Mouse (Mus musculus) liver, embryonic 16.5 days (tissue): ENCODE measurements around the gene Mroh8. TPM values are rescaled to one million over a fixed set of nuclear protein-coding genes. Genes with fewer than 3 reads are reported as not detected.
A peak's percentile ranks its signal among the peaks of the same experiment; 100 is the strongest.

ENCODE experiments used
- ATAC-seq: fragments of 200-750 bp; cut with Nextera tagmentation; 2 replicates; pipeline ENCODE4 v1.8.0; 2017; ENCODE audit warnings: low read depth, mild to moderate bottlenecking, moderate number of reproducible peaks, moderate library complexity
- H3K27ac ChIP-seq: fragments of 300-500 bp; sonication (generic); 2 replicates; pipeline ENCODE4 v1.5.1; 2014; ENCODE audit warnings: mild to moderate bottlenecking, low read length
- H3K27me3 ChIP-seq: fragments of 300-500 bp; sonication (generic); 2 replicates; pipeline ENCODE4 v1.6.1; 2014; ENCODE audit warnings: low read depth, low read length, mixed read lengths; ENCODE audit not compliant: control insufficient read depth, insufficient read depth
- H3K36me3 ChIP-seq: fragments of 300-500 bp; sonication (generic); 2 replicates; pipeline ENCODE4 v1.6.1; 2014; ENCODE audit warnings: mild to moderate bottlenecking; ENCODE audit not compliant: control insufficient read depth, insufficient read depth
- H3K4me1 ChIP-seq: fragments of 300-500 bp; sonication (generic); 2 replicates; pipeline ENCODE4 v1.6.1; 2014; ENCODE audit warnings: low read depth, low read length, mixed read lengths; ENCODE audit not compliant: control insufficient read depth
- H3K4me2 ChIP-seq: fragments of 300-500 bp; sonication (generic); 2 replicates; pipeline ENCODE4 v1.6.1; 2014; ENCODE audit warnings: low read depth, low read length, mixed read lengths
- H3K4me3 ChIP-seq: fragments of 300-500 bp; sonication (generic); 2 replicates; pipeline ENCODE4 v1.5.1; 2014; ENCODE audit warnings: low read depth, mild to moderate bottlenecking, low read length
- H3K9ac ChIP-seq: fragments of 300-500 bp; sonication (generic); 2 replicates; pipeline ENCODE4 v1.6.1; 2014; ENCODE audit warnings: low read depth, low read length
- H3K9me3 ChIP-seq: fragments of 300-500 bp; sonication (generic); replicated peaks from 2 replicates; pipeline ENCODE4 v1.6.1; 2016; ENCODE audit warnings: low read length; ENCODE audit not compliant: control insufficient read depth
- WGBS: fragments of 180-500 bp; shearing (Covaris S2); extraction: QIAGEN DNeasy Blood & Tissue Kit; methylation state at CpG from one replicate; pipeline ENCODE4 v1.1.7; 2014; ENCODE audit not compliant: insufficient replicate concordance; 5-methylcytosine and 5-hydroxymethylcytosine counted together
- polyA plus RNA-seq: library from polyadenylated mRNA; unstranded; fragments of >200 nt; fragmentation: Nextera tagmentation; extraction: Ambion mirVana; gene quantifications from 2 replicates; pipeline ENCODE4 v1.2.1, GENCODE M21; 2015

Gene Mroh8
- polyA plus RNA-seq, 1 experiment from 2014 or later, result 0.25 TPM

GRCm38 (mm10) chr2:157303096-157303495 is 23.7 kb upstream of the Mroh8 start:
- Histone ChIP-seq H3K36me3 (peaks cover 39% of the 10 kb centered on the region), H3K27ac (no peak overlapping the region), H3K4me2 (no peak overlapping the region), H3K27me3 (no peaks in the 10 kb centered on the region), H3K4me3 (no peak overlapping the region), H3K9me3 (no peaks in the 10 kb centered on the region), H3K4me1 (no peaks in the 10 kb centered on the region), H3K9ac (no peak overlapping the region)
- no peak for ATAC-seq
- WGBS, result 80% methylated on average over 9 of the region's 9 CpGs

GRCm38 (mm10) chr2:157300051-157300450 is 20.7 kb upstream of the Mroh8 start:
- H3K4me1 ChIP-seq, result no peaks in the 10 kb centered on the region
- H3K9ac ChIP-seq, result no peak overlapping the region
- no peak for ATAC-seq
- 88% methylated on average over 6 of the region's 6 CpGs for WGBS
- H3K36me3 ChIP-seq, result peaks cover 54% of the 10 kb centered on the region
- no peaks in the 10 kb centered on the region for H3K9me3 ChIP-seq
- no peak overlapping the region for H3K4me2 ChIP-seq
- H3K4me3 ChIP-seq, result no peak overlapping the region
- H3K27ac ChIP-seq, result no peak overlapping the region
- no peaks in the 10 kb centered on the region for H3K27me3 ChIP-seq

GRCm38 (mm10) chr2:157296105-157296689 is 16.8 kb upstream of the Mroh8 start:
- 69% methylated on average over 7 of the region's 7 CpGs for WGBS
- no peaks in the 10 kb centered on the region for H3K9me3 ChIP-seq
- no peak for ATAC-seq
- no peak overlapping the region for H3K9ac ChIP-seq
- no peak overlapping the region for H3K4me2 ChIP-seq
- no peak overlapping the region for H3K4me3 ChIP-seq
- H3K27ac ChIP-seq, result no peak overlapping the region
- H3K27me3 ChIP-seq, result no peaks in the 10 kb centered on the region
- no peaks in the 10 kb centered on the region for H3K4me1 ChIP-seq
- H3K36me3 ChIP-seq, result peaks cover 65% of the 10 kb centered on the region

GRCm38 (mm10) chr2:157292093-157292492 is 12.7 kb upstream of the Mroh8 start:
- no peak overlapping the region for H3K27ac ChIP-seq
- peaks cover 52% of the 10 kb centered on the region for H3K36me3 ChIP-seq
- no peak overlapping the region for H3K4me2 ChIP-seq
- H3K9me3 ChIP-seq, result no peaks in the 10 kb centered on the region
- H3K4me1 ChIP-seq, result peaks cover 9% of the 10 kb centered on the region
- no peaks in the 10 kb centered on the region for H3K27me3 ChIP-seq
- H3K4me3 ChIP-seq, result no peak overlapping the region
- 22% methylated on average over 2 of the region's 2 CpGs for WGBS
- no peak for ATAC-seq
- no peak overlapping the region for H3K9ac ChIP-seq

GRCm38 (mm10) chr2:157288996-157289395 is 9.6 kb upstream of the Mroh8 start:
- peaks cover 47% of the 10 kb centered on the region for H3K36me3 ChIP-seq
- 35% methylated on average over 5 of the region's 5 CpGs for WGBS

GRCm38 (mm10) chr2:157287542-157287941 is 8.2 kb upstream of the Mroh8 start:
- H3K4me1 ChIP-seq, result peaks cover 9% of the 10 kb centered on the region
- H3K36me3 ChIP-seq, result peaks cover 41% of the 10 kb centered on the region
- no peaks in the 10 kb centered on the region for H3K27me3 ChIP-seq
- H3K4me2 ChIP-seq, result no peak overlapping the region
- H3K9ac ChIP-seq, result no peak overlapping the region
- whole genome bisulfite sequencing, result 27% methylated on average over 3 of the region's 3 CpGs
- no peak overlapping the region for H3K4me3 ChIP-seq
- no peak for ATAC-seq
- H3K9me3 ChIP-seq, result no peaks in the 10 kb centered on the region
- H3K27ac ChIP-seq, result no peak overlapping the region

More at GRCm38 (mm10) chr2:157288996-157289395, 9.6 kb upstream of the Mroh8 start:
- Histone ChIP-seq H3K4me3 (no peak overlapping the region), H3K4me1 (peaks cover 9% of the 10 kb centered on the region), H3K9me3 (no peaks in the 10 kb centered on the region), H3K27me3 (no peaks in the 10 kb centered on the region), H3K4me2 (no peak overlapping the region), H3K9ac (no peak overlapping the region), H3K27ac (0 out of 2 replicates have a peak overlapping the region, but pooled peaks have one; percentile 26)
- ATAC-seq, result peak; percentile 75

- no peaks in the 10 kb centered on the region for H3K9me3 ChIP-seq
- 65% methylated on average over 6 of the region's 6 CpGs for WGBS
- no peak overlapping the region for H3K9ac ChIP-seq
- no peak overlapping the region for H3K4me3 ChIP-seq
- H3K27ac ChIP-seq, result no peak overlapping the region
- peaks cover 18% of the 10 kb centered on the region for H3K36me3 ChIP-seq
- peaks cover 11% of the 10 kb centered on the region for H3K4me1 ChIP-seq
- ATAC-seq, result no peak
- H3K4me2 ChIP-seq, result no peak overlapping the region
- no peaks in the 10 kb centered on the region for H3K27me3 ChIP-seq
Observed at GRCm38 (mm10) chr2:157283321-157283720, 4.0 kb upstream of the Mroh8 start.

GRCm38 (mm10) chr2:157278717-157279415 is 483 bp downstream of the Mroh8 start, which contains the start of gene Rpn2:
Gene Rpn2 (plus strand): TSS chr2:157279017.
- Histone ChIP-seq H3K9me3 (no peaks in the 10 kb centered on the region), H3K27me3 (no peaks in the 10 kb centered on the region), H3K27ac (peak within 1 kb of the TSS; percentile 89), H3K36me3 (peaks cover 7% of the 10 kb centered on the region; the same call in 1 of the 2 replicates), H3K4me1 (peaks cover 15% of the 10 kb centered on the region), H3K9ac (peak within 1 kb of the TSS; percentile 92), H3K4me2 (peak within 1 kb of the TSS; percentile 53), H3K4me3 (peak within 1 kb of the TSS; percentile 92)
- peak; percentile 99 for ATAC-seq
- WGBS, result under 1% methylated on average over 58 of the region's 64 CpGs

- H3K4me3 ChIP-seq, result no peak overlapping the region
- no peak for ATAC-seq
- H3K27ac ChIP-seq, result no peak overlapping the region
- WGBS, result 53% methylated on average over 6 of the region's 6 CpGs
- no peaks in the 10 kb centered on the region for H3K27me3 ChIP-seq
- H3K9me3 ChIP-seq, result no peaks in the 10 kb centered on the region
- no peaks in the 10 kb centered on the region for H3K4me1 ChIP-seq
- no peaks in the 10 kb centered on the region for H3K36me3 ChIP-seq
- no peak overlapping the region for H3K4me2 ChIP-seq
- no peak overlapping the region for H3K9ac ChIP-seq
Observed at GRCm38 (mm10) chr2:157263832-157264231, 15.5 kb downstream of the Mroh8 start.
